15 mouse cellular contexts compared by ENCODE assay signal in the genomic region with DNA sequence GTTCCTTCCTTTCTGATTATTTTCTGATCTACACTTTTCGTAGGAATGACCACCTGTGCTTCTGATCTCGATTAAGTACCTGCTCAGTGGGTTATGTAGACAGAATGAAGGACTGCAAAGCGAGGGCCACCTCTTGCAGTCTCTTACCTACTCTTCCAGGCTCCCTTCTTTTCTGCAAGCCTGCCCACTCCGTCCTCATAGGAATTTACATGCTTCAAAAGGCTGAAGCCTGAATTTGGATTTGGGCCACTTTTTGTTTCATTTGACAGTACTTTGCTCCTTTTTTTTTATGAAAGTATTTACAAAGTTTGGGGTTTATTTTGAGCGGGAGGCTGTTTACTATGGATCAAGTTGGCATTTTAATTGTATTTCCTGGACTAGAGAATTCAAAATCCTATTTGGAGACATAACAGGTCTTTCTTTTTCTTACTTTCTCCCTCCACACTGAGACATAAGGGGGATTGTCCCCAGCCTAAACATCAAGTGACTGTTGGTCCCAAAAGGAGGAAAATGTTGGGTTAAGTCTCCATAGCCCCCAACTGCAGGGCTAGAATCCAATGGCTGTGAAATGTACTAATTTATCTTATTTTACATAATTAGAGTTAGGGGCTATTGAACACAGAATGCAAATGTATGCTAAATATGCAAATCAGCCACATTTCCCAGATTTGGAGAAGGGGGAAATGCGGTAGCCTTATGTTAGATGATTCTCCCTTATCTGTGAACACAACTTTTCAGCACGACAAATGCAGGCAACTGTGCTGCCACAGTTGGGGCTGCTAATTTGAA.
"Had no signal": no experiment of that assay in that cellular context is flagged by ENCODE, and none has a peak within 500 bp of the region (broad histone marks: within the 10 kb centered on the region; RNA-seq: fewer than 3 reads in every experiment).

No protein-coding gene starts in this region.

- H3K4me2 ChIP-seq: kidney, embryonic 15.5 days; limb, embryonic 15.5 days; liver, embryonic 12.5 days; lung, embryonic 14.5 days; midbrain, embryonic 11.5 days; midbrain, embryonic 15.5 days had no signal

- H3K4me1 ChIP-seq: kidney, embryonic 15.5 days; limb, embryonic 15.5 days; liver, embryonic 12.5 days; megakaryocyte, embryonic 14.5 days had no signal

- H3K4me3 ChIP-seq: kidney, embryonic 15.5 days; limb, embryonic 15.5 days; liver, embryonic 12.5 days; megakaryocyte, embryonic 14.5 days; midbrain, embryonic 15.5 days had no signal

- H3K9ac ChIP-seq: kidney, embryonic 15.5 days; limb, embryonic 15.5 days; liver, embryonic 12.5 days; lung, embryonic 14.5 days; midbrain, embryonic 15.5 days had no signal

- DNase-seq: kidney, adult 2 months; kidney, postnatal 14 days; layer of hippocampus, adult 9-11 months; layer of hippocampus, postnatal 36 days; lung, embryonic 14.5 days; lung, postnatal 10 days; thymus, postnatal 4 days had no signal

- H3K27me3 ChIP-seq: kidney, embryonic 15.5 days; limb, embryonic 15.5 days; liver, embryonic 12.5 days; megakaryocyte, embryonic 14.5 days; midbrain, embryonic 15.5 days had no signal

- H3K27ac ChIP-seq: kidney, embryonic 15.5 days; limb, embryonic 15.5 days; liver, embryonic 12.5 days; macrophage; midbrain, embryonic 15.5 days; stomach, postnatal 0 days had no signal

- H3K36me3 ChIP-seq: kidney, embryonic 15.5 days; limb, embryonic 15.5 days; liver, embryonic 12.5 days; midbrain, embryonic 15.5 days had no signal

- H3K9me3 ChIP-seq: kidney, embryonic 15.5 days; limb, embryonic 15.5 days; liver, embryonic 12.5 days; megakaryocyte, embryonic 14.5 days; midbrain, embryonic 15.5 days had no signal

- ATAC-seq: liver, embryonic 12.5 days; midbrain, embryonic 15.5 days had no signal
